Mouse (Mus musculus): Measurements from ENCODE around the gene Pdzrn4.

DNA sequence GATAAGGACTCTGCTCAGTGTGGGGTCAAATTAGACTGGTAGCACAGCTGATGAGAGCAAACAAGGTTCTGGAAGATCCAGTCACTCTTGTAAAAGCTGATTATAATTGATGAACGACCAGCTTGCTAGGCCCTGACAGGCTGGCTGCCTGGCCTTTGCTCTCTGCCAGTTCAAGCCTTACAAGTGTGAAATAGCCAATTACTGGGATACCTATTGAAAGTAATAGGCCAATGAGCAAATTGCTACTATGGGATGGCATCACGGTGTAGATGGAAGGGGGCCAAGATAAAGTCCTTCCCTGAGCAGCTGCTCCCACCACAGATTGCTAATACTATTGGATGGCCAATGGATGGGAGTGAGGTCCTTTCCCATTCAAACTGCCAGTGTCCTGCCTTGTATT is 128.2 kb downstream of the Pdzrn4 start:
- TF ChIP-seq CTCF (IDR thresholded peaks at IDR 0.05; ENCODE audit: low read depth, low read length): no peak
- TF ChIP-seq EP300 (IDR thresholded peaks at IDR 0.05; ENCODE audit: insufficient read depth, low read depth, low read length): no peak
